Mouse (Mus musculus): ENCODE measurements around the gene Mrm1.
A peak's percentile ranks its signal among the peaks of the same experiment; 100 is the strongest.
"Not testable (repeated sequence)": the region's sequence is repeated elsewhere in the genome, so short reads cannot be mapped to it uniquely, and the experiment has no call there.

The Mrm1 gene

GRCm38 (mm10) chr11:84818961-84819692 lies at the start of gene Mrm1:
TSS of gene Mrm1 (minus strand) at chr11:84819515.
- peak; percentile 95 for DNase-seq

- no peak for DNase-seq
Observed at GRCm38 (mm10) chr11:84868786-84869259, 49.5 kb upstream of the Mrm1 start.

GRCm38 (mm10) chr11:84867586-84867985 lies 48.3 kb upstream of the Mrm1 start:
- no peak for DNase-seq

DNA sequence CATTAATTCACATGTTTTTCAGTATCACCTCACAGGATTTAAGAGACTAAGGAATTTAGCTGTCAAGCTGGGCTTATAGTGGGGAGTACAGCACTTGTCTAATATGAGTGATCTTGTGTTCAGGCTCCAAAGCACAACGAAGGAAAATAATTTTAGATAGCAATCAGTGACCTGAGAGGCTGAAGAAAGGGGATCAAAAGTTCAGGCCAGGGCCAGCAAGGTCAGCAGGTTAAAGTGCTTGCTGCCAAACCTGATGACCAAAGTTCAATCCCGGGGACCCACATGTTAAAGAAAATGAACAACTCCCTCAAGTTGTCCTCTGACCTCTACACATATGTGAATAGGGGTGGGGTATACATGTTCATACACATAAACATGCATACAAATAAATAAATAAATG lies 46.0 kb upstream of the Mrm1 start:
- DNase-seq = no peak

- no peak for DNase-seq
Observed at GRCm38 (mm10) chr11:84855285-84855684, 36.0 kb upstream of the Mrm1 start.

GRCm38 (mm10) chr11:84847475-84848090 lies 28.3 kb upstream of the Mrm1 start:
- no peak for DNase-seq

- DNase-seq = no peak
Observed at GRCm38 (mm10) chr11:84846741-84847474, 27.6 kb upstream of the Mrm1 start.

DNA sequence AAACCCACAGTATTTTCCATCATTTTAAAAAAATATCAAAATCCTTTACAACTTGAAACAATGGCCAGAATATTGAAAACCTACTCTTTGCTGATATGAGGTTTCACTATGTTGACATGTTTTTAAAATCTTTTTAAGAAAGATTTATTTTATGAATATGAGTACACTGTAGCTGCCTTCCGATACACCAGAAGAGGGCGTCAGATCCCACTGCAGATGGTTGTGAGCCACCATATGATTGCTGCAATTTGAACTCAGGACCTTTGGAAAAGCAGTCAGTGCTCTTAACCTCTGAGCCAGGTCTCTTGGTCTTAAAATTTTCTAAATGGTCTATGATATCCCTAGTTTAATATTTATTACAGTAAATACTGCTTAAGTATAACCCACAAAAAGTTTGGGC lies 20.0 kb upstream of the Mrm1 start:
- no peak for DNase-seq

- DNase-seq = not testable (repeated sequence)
Observed at GRCm38 (mm10) chr11:84829495-84829894, 10.2 kb upstream of the Mrm1 start.

GRCm38 (mm10) chr11:84828516-84829399 lies 9.4 kb upstream of the Mrm1 start, which contains the start of gene Dhrs11:
TSS of gene Dhrs11 (minus strand) at chr11:84828994.
- DNase-seq = peak; percentile 87

DNA sequence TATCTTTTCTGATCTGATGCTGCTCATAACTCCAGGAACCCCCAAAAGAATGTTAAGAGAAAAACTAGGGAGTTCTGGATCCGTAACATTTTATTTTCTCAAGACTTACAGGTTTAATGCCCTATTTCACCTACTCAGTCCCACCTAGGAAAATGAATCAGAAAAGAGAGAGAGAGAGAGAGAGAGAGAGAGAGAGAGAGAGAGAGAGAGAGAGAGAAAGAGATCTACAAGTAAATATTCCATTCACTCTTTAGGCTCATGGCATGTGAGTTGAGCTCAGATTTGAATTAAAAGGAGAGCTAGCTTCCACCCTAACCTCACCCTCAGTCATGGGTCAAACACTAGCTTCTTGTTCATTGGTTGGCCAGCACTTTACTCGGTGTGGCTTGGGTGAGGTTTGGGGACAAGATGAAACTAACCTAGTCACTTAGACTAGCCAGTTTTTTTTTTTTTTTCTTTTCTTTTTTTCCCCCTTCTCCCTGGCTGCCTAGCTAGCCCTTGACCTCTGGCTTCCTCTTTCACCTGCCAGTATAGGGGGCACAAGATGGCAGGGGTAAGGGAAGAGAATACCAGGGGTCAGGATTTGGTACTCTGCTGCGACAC lies 8.7 kb upstream of the Mrm1 start:
- no peak for DNase-seq

- DNase-seq = no peak
Observed at GRCm38 (mm10) chr11:84827492-84827891, 8.2 kb upstream of the Mrm1 start.

DNA sequence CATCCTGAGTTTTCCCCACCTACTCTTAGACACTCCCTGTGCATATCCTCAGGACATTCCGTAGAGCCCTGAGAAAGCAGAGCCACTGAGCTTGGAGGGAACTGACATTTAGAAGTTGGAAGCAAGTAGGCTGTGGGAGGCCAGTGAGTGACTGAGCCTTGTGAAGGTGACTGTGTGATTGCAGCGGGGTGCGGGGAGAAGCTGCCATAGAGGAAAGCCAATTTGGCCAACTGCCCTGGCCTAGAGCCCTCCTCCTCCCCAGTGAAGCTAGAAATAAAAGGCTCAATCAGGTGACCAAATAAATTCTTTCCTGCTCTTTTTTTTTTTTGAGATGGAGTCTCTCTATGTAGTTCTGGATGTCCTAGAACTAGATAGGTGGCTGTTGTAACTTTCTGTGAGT lies 6.9 kb upstream of the Mrm1 start:
- DNase-seq = peak; percentile 70

DNA sequence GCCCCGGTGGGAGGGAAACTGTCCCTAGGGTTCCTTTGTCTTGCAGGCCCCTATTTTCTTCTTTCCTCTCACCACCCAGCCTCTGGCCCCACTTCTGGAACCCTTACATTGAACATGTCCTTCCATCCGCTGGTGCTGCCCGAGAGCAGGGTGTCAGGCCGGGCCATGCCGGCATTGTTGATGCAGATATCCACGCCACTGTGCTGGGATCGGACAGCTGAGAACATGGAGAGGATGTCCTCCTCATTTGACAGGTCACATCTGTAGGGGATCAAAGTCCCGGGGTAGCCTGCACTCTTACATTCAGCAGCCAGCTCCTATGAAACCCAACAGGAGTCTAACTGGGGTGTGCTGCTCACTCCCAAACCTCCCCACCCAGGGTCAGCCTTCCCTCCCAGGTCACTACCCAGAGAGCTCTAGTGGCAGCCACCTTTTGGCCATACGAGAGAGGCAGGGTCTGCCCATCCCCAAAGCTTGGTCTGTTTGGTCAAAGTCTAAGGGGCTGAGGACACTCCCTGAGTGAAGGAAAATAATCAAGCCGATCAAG lies 6.0 kb upstream of the Mrm1 start:
- DNase-seq = no peak

- no peak for DNase-seq
Observed at GRCm38 (mm10) chr11:84823484-84823897, 4.2 kb upstream of the Mrm1 start.

- DNase-seq = no peak
Observed at GRCm38 (mm10) chr11:84822487-84822886, 3.2 kb upstream of the Mrm1 start.

GRCm38 (mm10) chr11:84821131-84821770 lies 1.9 kb upstream of the Mrm1 start:
- DNase-seq = no peak

GRCm38 (mm10) chr11:84818085-84818960 lies 992 bp downstream of the Mrm1 start:
- DNase-seq = peak; percentile 78

GRCm38 (mm10) chr11:84817362-84817761 lies 2.0 kb downstream of the Mrm1 start:
- no peak for DNase-seq
